Mouse (Mus musculus) limb, embryonic 14.5 days (tissue): ENCODE measurements around the gene Zfp385b. TPM values are rescaled to one million over a fixed set of nuclear protein-coding genes. Genes with fewer than 3 reads are reported as not detected.

Experiments used
- ATAC-seq: fragments of 200-750 bp; cut with Nextera tagmentation; 2 replicates; pipeline ENCODE4 v1.8.0; 2017; ENCODE audit warnings: low read depth, moderate number of reproducible peaks, moderate TSS enrichment; ENCODE audit not compliant: low FRiP score
- DNase-seq: peaks from one replicate; pipeline ENCODE4 v3.0.0-alpha.2; 2015; ENCODE audit warnings: low spot score
- H3K27ac ChIP-seq: fragments of 300-500 bp; sonication (generic); replicated peaks from 2 replicates; pipeline ENCODE4 v1.5.1; 2014; ENCODE audit warnings: low read depth, mild to moderate bottlenecking, low read length, moderate library complexity, mixed read lengths
- H3K27me3 ChIP-seq: fragments of 300-500 bp; sonication (generic); 2 replicates; pipeline ENCODE4 v1.6.1; 2014; ENCODE audit warnings: low read length, mixed read lengths; ENCODE audit not compliant: control insufficient read depth, insufficient read depth
- H3K36me3 ChIP-seq: fragments of 300-500 bp; sonication (generic); 2 replicates; pipeline ENCODE4 v1.6.1; 2014; ENCODE audit warnings: mild to moderate bottlenecking, low read length, moderate library complexity, mixed read lengths; ENCODE audit not compliant: control insufficient read depth, insufficient read depth
- H3K4me1 ChIP-seq: fragments of 300-500 bp; sonication (generic); 2 replicates; pipeline ENCODE4 v1.6.1; 2014; ENCODE audit warnings: antibody characterized with exemption, low read length, mixed read lengths; ENCODE audit not compliant: control insufficient read depth, insufficient read depth
- H3K4me2 ChIP-seq: fragments of 300-500 bp; sonication (generic); replicated peaks from 2 replicates; pipeline ENCODE4 v1.6.1; 2014; ENCODE audit warnings: low read depth, mild to moderate bottlenecking, low read length, moderate library complexity; ENCODE audit not compliant: severe bottlenecking
- H3K4me3 ChIP-seq: fragments of 300-500 bp; sonication (generic); replicated peaks from 2 replicates; pipeline ENCODE4 v1.5.1; 2014; ENCODE audit warnings: low read length
- H3K9ac ChIP-seq: fragments of 300-500 bp; sonication (generic); 2 replicates; pipeline ENCODE4 v1.6.1; 2014; ENCODE audit warnings: mild to moderate bottlenecking, low read depth, low read length, moderate library complexity; ENCODE audit not compliant: severe bottlenecking
- H3K9me3 ChIP-seq: fragments of 300-500 bp; sonication (generic); 2 replicates; pipeline ENCODE4 v1.6.1; 2016; ENCODE audit warnings: low read length; ENCODE audit not compliant: control insufficient read depth
- POLR2A ChIP-seq: fragments of 200-500 bp; IDR thresholded peaks from 2 replicates; pipeline ENCODE4 v1.8.0; 2012; ENCODE audit warnings: inconsistent platforms, mild to moderate bottlenecking, moderate library complexity, borderline replicate concordance; ENCODE audit not compliant: insufficient read depth, insufficient read length; ENCODE audit errors: extremely low read depth
- WGBS: fragments of 180-500 bp; shearing (Covaris S2); extraction: QIAGEN DNeasy Blood & Tissue Kit; methylation state at CpG from one replicate; pipeline ENCODE4 v1.1.7; 2014; 5-methylcytosine and 5-hydroxymethylcytosine counted together
- polyA plus RNA-seq, 2 experiments: library from polyadenylated mRNA; depleted of rRNA in 1 of 2; stranded (reverse) in 1 of 2; unstranded in 1 of 2; fragments of >200 nt; fragmentation: Nextera tagmentation in 1 of 2; extraction: Ambion mirVana in 1 of 2; gene quantifications; 2 replicates each; pipeline versions ENCODE4 v1.2.1 to v1.2.3; 2012 to 2014

The Zfp385b gene
- polyA plus RNA-seq, 2 experiments: 12.0 to 13.8 TPM

DNA sequence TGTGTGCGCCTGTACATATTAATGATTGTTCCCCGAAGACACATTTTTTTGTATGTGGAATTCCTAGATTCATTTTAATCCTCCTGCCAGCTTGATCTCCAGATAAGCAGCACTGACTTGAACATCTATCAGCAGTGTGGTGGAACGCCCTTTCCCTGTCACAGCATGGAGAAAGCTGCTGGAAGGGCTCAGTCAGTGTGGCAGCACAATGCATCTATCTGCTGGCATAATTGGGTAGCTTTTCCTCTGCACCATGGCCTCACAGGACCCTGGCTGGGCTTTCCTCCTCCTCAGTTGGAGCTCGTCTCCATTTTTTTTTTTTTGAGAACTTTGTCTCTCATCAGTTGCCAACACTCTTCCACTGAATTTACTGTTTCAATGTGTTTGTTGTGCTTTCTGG, 77.1 kb downstream of the Zfp385b start:
- no peak for TF ChIP-seq POLR2A
- Histone ChIP-seq H3K4me1 (no peaks in the 10 kb centered on the region), H3K27me3 (no peaks in the 10 kb centered on the region), H3K4me2 (no peak overlapping the region), H3K9ac (no peak overlapping the region), H3K27ac (no peak overlapping the region), H3K4me3 (no peak overlapping the region), H3K36me3 (no peaks in the 10 kb centered on the region), H3K9me3 (no peaks in the 10 kb centered on the region)
- DNase-seq: no peak
- ATAC-seq: no peak
- WGBS: 63% methylated on average over 4 of the region's 4 CpGs

DNA sequence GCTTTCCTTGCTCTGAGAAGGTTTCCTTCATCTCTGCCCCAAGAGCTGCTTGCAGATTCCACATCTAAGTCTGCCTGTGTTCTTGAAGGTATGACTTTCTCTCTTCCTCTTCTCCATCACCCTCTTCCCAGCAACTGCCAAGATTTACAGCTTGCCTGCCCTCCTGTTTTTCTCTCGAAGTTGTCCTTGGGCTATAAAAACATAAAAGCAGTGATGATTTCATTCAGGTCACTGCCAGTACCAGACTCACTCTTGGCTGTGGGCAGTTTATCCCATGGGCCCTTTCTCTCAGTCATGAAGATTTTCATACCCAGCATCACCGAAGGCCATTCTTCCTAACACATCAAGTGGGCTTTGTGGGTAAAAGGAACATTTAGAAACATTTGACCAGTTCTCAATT, 89.2 kb downstream of the Zfp385b start:
- Histone ChIP-seq H3K27me3 (no peaks in the 10 kb centered on the region), H3K4me3 (no peak overlapping the region), H3K4me1 (no peaks in the 10 kb centered on the region), H3K9ac (no peak overlapping the region), H3K36me3 (no peaks in the 10 kb centered on the region), H3K4me2 (no peak overlapping the region), H3K9me3 (no peaks in the 10 kb centered on the region), H3K27ac (no peak overlapping the region)
- WGBS: 51% methylated on average over 2 of the region's 2 CpGs
- no peak for ATAC-seq
- no peak for DNase-seq
- no peak for TF ChIP-seq POLR2A

- TF ChIP-seq POLR2A: no peak
Measured at GRCm38 (mm10) chr2:77726798-77727197, 92.6 kb downstream of the Zfp385b start.

DNA sequence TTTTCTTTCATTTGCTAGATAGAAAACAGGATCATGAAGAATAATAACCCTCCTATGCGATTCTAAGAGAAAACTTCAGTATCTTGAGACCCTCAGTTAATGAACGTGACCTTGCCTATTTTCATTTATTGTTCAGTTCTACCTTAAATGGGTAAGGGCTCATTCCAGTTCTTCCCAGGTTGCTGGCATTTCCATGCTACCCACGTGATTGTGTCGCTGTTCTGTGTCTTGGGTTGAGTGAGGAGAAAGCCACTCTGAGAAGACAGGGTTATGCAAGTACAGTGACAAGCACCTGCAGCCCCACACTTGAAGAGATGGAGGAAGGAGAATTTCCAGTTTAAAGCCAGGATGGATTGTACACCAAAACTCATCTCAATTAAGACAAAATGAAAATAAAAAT, 98.6 kb downstream of the Zfp385b start:
- no peak for TF ChIP-seq POLR2A
- H3K9ac ChIP-seq: no peak overlapping the region
- no peaks in the 10 kb centered on the region for H3K9me3 ChIP-seq
- no peaks in the 10 kb centered on the region for H3K36me3 ChIP-seq
- DNase-seq (no peak), ATAC-seq (no peak)
- H3K4me3 ChIP-seq: no peak overlapping the region
- no peak overlapping the region for H3K27ac ChIP-seq
- H3K4me1 ChIP-seq: no peaks in the 10 kb centered on the region
- no peaks in the 10 kb centered on the region for H3K27me3 ChIP-seq
- no peak overlapping the region for H3K4me2 ChIP-seq
- 81% methylated on average over 4 of the region's 4 CpGs for WGBS

More at GRCm38 (mm10) chr2:77726798-77727197, 92.6 kb downstream of the Zfp385b start:
- 75% methylated on average over 7 of the region's 7 CpGs for WGBS
- H3K4me2 ChIP-seq: no peak overlapping the region
- no peak overlapping the region for H3K9ac ChIP-seq
- H3K4me3 ChIP-seq: no peak overlapping the region
- no peaks in the 10 kb centered on the region for H3K4me1 ChIP-seq
- DNase-seq (no peak), ATAC-seq (no peak)
- no peaks in the 10 kb centered on the region for H3K27me3 ChIP-seq
- no peak overlapping the region for H3K27ac ChIP-seq
- H3K36me3 ChIP-seq: no peaks in the 10 kb centered on the region
- H3K9me3 ChIP-seq: no peaks in the 10 kb centered on the region

GRCm38 (mm10) chr2:77716367-77716766, 103.1 kb downstream of the Zfp385b start:
- Histone ChIP-seq H3K4me1 (no peaks in the 10 kb centered on the region), H3K4me2 (no peak overlapping the region), H3K9me3 (no peaks in the 10 kb centered on the region), H3K27me3 (no peaks in the 10 kb centered on the region), H3K27ac (no peak overlapping the region), H3K9ac (no peak overlapping the region), H3K36me3 (no peaks in the 10 kb centered on the region), H3K4me3 (no peak overlapping the region)
- ATAC-seq: no peak
- 74% methylated on average over 3 of the region's 3 CpGs for WGBS
- TF ChIP-seq POLR2A: no peak
- DNase-seq: no peak

DNA sequence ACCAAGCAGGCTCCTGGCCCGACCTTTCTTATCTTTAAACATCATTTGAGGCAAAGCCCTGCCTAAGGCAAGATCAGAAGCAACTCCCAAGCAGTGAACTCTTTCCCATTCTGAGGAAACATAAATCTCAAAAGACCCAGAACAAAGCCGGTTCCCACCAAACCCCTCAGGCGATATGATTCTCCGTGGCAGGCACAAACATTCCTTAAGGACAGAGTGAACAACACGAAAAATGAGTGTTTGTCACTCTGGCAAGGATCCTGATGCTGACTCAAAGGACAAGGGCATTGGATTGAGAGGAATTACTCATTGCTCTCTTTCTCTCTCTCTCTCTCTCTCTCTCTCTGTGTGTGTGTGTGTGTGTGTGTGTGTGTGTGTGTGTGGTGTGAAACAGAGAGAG, 105.6 kb downstream of the Zfp385b start:
- no peak overlapping the region for H3K4me2 ChIP-seq
- no peak for TF ChIP-seq POLR2A
- H3K27ac ChIP-seq: no peak overlapping the region
- 39% methylated on average over 5 of the region's 5 CpGs for WGBS
- ATAC-seq (no peak), DNase-seq (no peak)
- H3K4me1 ChIP-seq: no peaks in the 10 kb centered on the region
- H3K9ac ChIP-seq: no peak overlapping the region
- H3K4me3 ChIP-seq: no peak overlapping the region
- H3K27me3 ChIP-seq: no peaks in the 10 kb centered on the region
- no peaks in the 10 kb centered on the region for H3K9me3 ChIP-seq
- H3K36me3 ChIP-seq: no peaks in the 10 kb centered on the region
